Mouse (Mus musculus): ENCODE measurements around the gene Ccer2. TPM values are rescaled to one million over a fixed set of nuclear protein-coding genes. Genes with fewer than 3 reads are reported as not detected.

Ccer2 gene
- polyA plus RNA-seq, 1 experiment from 2014 or later = not detected

Other genes with a start within 250 kb of the Ccer2 start
- not detected in 2 replicates for gene Ifnl2, start 245.7 kb upstream of the Ccer2 start, polyA plus RNA-seq (2016; fragmentation: Nextera tagmentation; extraction: Ambion mirVana)
- not detected in 2 replicates for gene Ifnl3, start 233.3 kb upstream of the Ccer2 start, polyA plus RNA-seq (2016; fragmentation: Nextera tagmentation; extraction: Ambion mirVana)
- gene Sycn, start 215.3 kb upstream of the Ccer2 start, polyA plus RNA-seq (2016; fragmentation: Nextera tagmentation; extraction: Ambion mirVana) = not detected in 2 replicates
- gene Nccrp1, start 208.9 kb upstream of the Ccer2 start, polyA plus RNA-seq (2016; fragmentation: Nextera tagmentation; extraction: Ambion mirVana) = not detected in 2 replicates
- 35.6 and 37.6 TPM in 2 replicates for gene Samd4b, start 158.0 kb upstream of the Ccer2 start, polyA plus RNA-seq (2016; fragmentation: Nextera tagmentation; extraction: Ambion mirVana)
- 41.0 and 43.9 TPM in 2 replicates for gene Pak4, start 158.0 kb upstream of the Ccer2 start, polyA plus RNA-seq (2016; fragmentation: Nextera tagmentation; extraction: Ambion mirVana)
- gene Acp7, start 124.8 kb upstream of the Ccer2 start, polyA plus RNA-seq (2016; fragmentation: Nextera tagmentation; extraction: Ambion mirVana) = not detected in 2 replicates
- gene Fbxo27, start 63.3 kb upstream of the Ccer2 start, polyA plus RNA-seq (2016; fragmentation: Nextera tagmentation; extraction: Ambion mirVana) = 4.0 and 4.2 TPM in 2 replicates
- gene Fbxo17, start 39.4 kb upstream of the Ccer2 start, polyA plus RNA-seq (2016; fragmentation: Nextera tagmentation; extraction: Ambion mirVana) = 7.3 and 8.0 TPM in 2 replicates
- gene Mrps12, start 14.4 kb upstream of the Ccer2 start, polyA plus RNA-seq (2016; fragmentation: Nextera tagmentation; extraction: Ambion mirVana) = 118 and 131 TPM in 2 replicates
- 27.9 and 28.9 TPM in 2 replicates for gene Sars2, start 14.2 kb upstream of the Ccer2 start, polyA plus RNA-seq (2016; fragmentation: Nextera tagmentation; extraction: Ambion mirVana)
- 68.3 and 77.4 TPM in 2 replicates for gene Sirt2, start 10.6 kb downstream of the Ccer2 start, polyA plus RNA-seq (2016; fragmentation: Nextera tagmentation; extraction: Ambion mirVana)
- 42.7 and 42.9 TPM in 2 replicates for gene Nfkbib, start 11.3 kb downstream of the Ccer2 start, polyA plus RNA-seq (2016; fragmentation: Nextera tagmentation; extraction: Ambion mirVana)
- gene Rinl, start 32.8 kb downstream of the Ccer2 start, polyA plus RNA-seq (2016; fragmentation: Nextera tagmentation; extraction: Ambion mirVana) = 1.2 and 2.5 TPM in 2 replicates
- 267 and 357 TPM in 2 replicates for gene Hnrnpl, start 52.4 kb downstream of the Ccer2 start, polyA plus RNA-seq (2016; fragmentation: Nextera tagmentation; extraction: Ambion mirVana)
- 63.9 and 64.2 TPM in 2 replicates for gene Ech1, start 69.0 kb downstream of the Ccer2 start, polyA plus RNA-seq (2016; fragmentation: Nextera tagmentation; extraction: Ambion mirVana)
- 1.7 and 2.8 TPM in 2 replicates for gene Lgals4, start 77.7 kb downstream of the Ccer2 start, polyA plus RNA-seq (2016; fragmentation: Nextera tagmentation; extraction: Ambion mirVana)
- 1.1 and 1.9 TPM in 2 replicates for gene Lgals7, start 107.7 kb downstream of the Ccer2 start, polyA plus RNA-seq (2016; fragmentation: Nextera tagmentation; extraction: Ambion mirVana)
- 0.24 and 0.57 TPM in 2 replicates for gene Capn12, start 125.2 kb downstream of the Ccer2 start, polyA plus RNA-seq (2016; fragmentation: Nextera tagmentation; extraction: Ambion mirVana)
- gene Actn4, start 206.2 kb downstream of the Ccer2 start, polyA plus RNA-seq (2016; fragmentation: Nextera tagmentation; extraction: Ambion mirVana) = 159 and 171 TPM in 2 replicates
- 314 and 342 TPM in 2 replicates for gene Eif3k, start 225.7 kb downstream of the Ccer2 start, polyA plus RNA-seq (2016; fragmentation: Nextera tagmentation; extraction: Ambion mirVana)
- 5.0 and 5.7 TPM in 2 replicates for gene Map4k1, start 225.9 kb downstream of the Ccer2 start, polyA plus RNA-seq (2016; fragmentation: Nextera tagmentation; extraction: Ambion mirVana)